Mouse (Mus musculus) ES-E14 (cell line): ENCODE measurements around the gene Tiprl.

Experiments
- CHD2 ChIP-seq: IDR thresholded peaks from 2 replicates; pipeline ENCODE4 v1.6.1; 2014; ENCODE audit warnings: mild to moderate bottlenecking, low read depth, low read length, inconsistent platforms
- ZNF384 ChIP-seq: IDR thresholded peaks from 2 replicates; pipeline ENCODE4 v1.6.1; 2012; ENCODE audit warnings: low read depth, low read length, inconsistent platforms

GRCm38 (mm10) chr1:165203488-165204035 is 33.2 kb downstream of the Tiprl start:
- TF ChIP-seq CHD2 (no peak), ZNF384 (no peak)
